Mouse (Mus musculus): ENCODE measurements around the gene Postn. TPM values are rescaled to one million over a fixed set of nuclear protein-coding genes. Genes with fewer than 3 reads are reported as not detected.

Gene Postn
- 1.1 and 2.8 TPM in 2 replicates for total RNA-seq (2012; rRNA removed)

GRCm38 (mm10) chr3:54360897-54361296 lies at the start of gene Postn:
Gene Postn, plus strand, starts transcription at chr3:54361109.
- DNase-seq (ENCODE audit: low read depth, low spot score), result no peak
- Histone ChIP-seq H3K9ac (ENCODE audit: insufficient read depth, low read depth, low read length, poor library complexity, severe bottlenecking) (no peak within 1 kb of the TSS), H3K4me3 (ENCODE audit: insufficient read depth in 1 of 2, low read depth in 1 of 2, low read length in 2 of 2, poor library complexity in 1 of 2, severe bottlenecking in 1 of 2) (no peak within 1 kb of the TSS), H3K9me3 (ENCODE audit: control insufficient read depth, insufficient read depth, low read depth, low read length) (no peaks in the 10 kb centered on the region), H3K27ac (ENCODE audit: insufficient read depth, low read depth, low read length, poor library complexity, severe bottlenecking) (no peak within 1 kb of the TSS), H3K36me3 (ENCODE audit: control insufficient read depth, insufficient read depth, low read length, poor library complexity, severe bottlenecking) (no peaks in the 10 kb centered on the region), H3K4me1 (ENCODE audit: control insufficient read depth in 2 of 2, insufficient read depth in 2 of 2, low read length in 2 of 2, poor library complexity in 1 of 2) (no peaks in the 10 kb centered on the region)
- TF ChIP-seq ZC3H11A (IDR thresholded peaks at IDR 0.05; ENCODE audit: borderline replicate concordance, low read depth, low read length) (no peak), MAFK (IDR thresholded peaks at IDR 0.05; ENCODE audit: insufficient read depth, low read depth, low read length) (no peak), CHD2 (IDR thresholded peaks at IDR 0.05; ENCODE audit: low read depth, low read length) (no peak), HCFC1 (IDR thresholded peaks at IDR 0.05; ENCODE audit: borderline replicate concordance, insufficient read depth, low read length) (no peak), ZNF384 (IDR thresholded peaks at IDR 0.05; ENCODE audit: low read depth, low read length) (no peak)
- in situ Hi-C loops (cut with MboI; ENCODE audit: low sequenced_read_pairs in 2 of 2, unreplicated experiment in 2 of 2), result no loop called here

- no peaks in the 10 kb centered on the region for H3K9me3 ChIP-seq (ENCODE audit: control insufficient read depth, insufficient read depth, low read depth, low read length)
- H3K4me3 ChIP-seq (ENCODE audit: insufficient read depth in 1 of 2, low read depth in 1 of 2, low read length in 2 of 2, poor library complexity in 1 of 2, severe bottlenecking in 1 of 2), result no peak overlapping the region
- H3K27ac ChIP-seq (ENCODE audit: insufficient read depth, low read depth, low read length, poor library complexity, severe bottlenecking), result no peak overlapping the region
- DNase-seq (ENCODE audit: low read depth, low spot score), result no peak
- no peaks in the 10 kb centered on the region for H3K4me1 ChIP-seq (ENCODE audit: control insufficient read depth in 2 of 2, insufficient read depth in 2 of 2, low read length in 2 of 2, poor library complexity in 1 of 2)
- TF ChIP-seq CHD2 (IDR thresholded peaks at IDR 0.05; ENCODE audit: low read depth, low read length), result no peak
- no peak for TF ChIP-seq ZNF384 (IDR thresholded peaks at IDR 0.05; ENCODE audit: low read depth, low read length)
- H3K9ac ChIP-seq (ENCODE audit: insufficient read depth, low read depth, low read length, poor library complexity, severe bottlenecking), result no peak overlapping the region
- no peaks in the 10 kb centered on the region for H3K36me3 ChIP-seq (ENCODE audit: control insufficient read depth, insufficient read depth, low read length, poor library complexity, severe bottlenecking)
- in situ Hi-C loops (cut with MboI; ENCODE audit: low sequenced_read_pairs in 2 of 2, unreplicated experiment in 2 of 2), result no loop called here
Measured at GRCm38 (mm10) chr3:54314055-54314454, 46.9 kb upstream of the Postn start.

- Histone ChIP-seq H3K9me3 (ENCODE audit: control insufficient read depth, insufficient read depth, low read depth, low read length) (no peaks in the 10 kb centered on the region), H3K9ac (ENCODE audit: insufficient read depth, low read depth, low read length, poor library complexity, severe bottlenecking) (no peak overlapping the region), H3K36me3 (ENCODE audit: control insufficient read depth, insufficient read depth, low read length, poor library complexity, severe bottlenecking) (no peaks in the 10 kb centered on the region), H3K4me1 (ENCODE audit: control insufficient read depth in 2 of 2, insufficient read depth in 2 of 2, low read length in 2 of 2, poor library complexity in 1 of 2) (no peaks in the 10 kb centered on the region), H3K4me3 (ENCODE audit: insufficient read depth in 1 of 2, low read depth in 1 of 2, low read length in 2 of 2, poor library complexity in 1 of 2, severe bottlenecking in 1 of 2) (no peak overlapping the region), H3K27ac (ENCODE audit: insufficient read depth, low read depth, low read length, poor library complexity, severe bottlenecking) (no peak overlapping the region)
- in situ Hi-C loops (cut with MboI; ENCODE audit: low sequenced_read_pairs in 2 of 2, unreplicated experiment in 2 of 2), result loop anchor here in 1 of 2 experiments (10.0 kb wide), 1 partner anchor 172 kb away; no protein-coding TSS in a partner anchor
- TF ChIP-seq HCFC1 (IDR thresholded peaks at IDR 0.05; ENCODE audit: borderline replicate concordance, insufficient read depth, low read length) (no peak), CHD2 (IDR thresholded peaks at IDR 0.05; ENCODE audit: low read depth, low read length) (no peak), MAFK (IDR thresholded peaks at IDR 0.05; ENCODE audit: insufficient read depth, low read depth, low read length) (no peak), ZC3H11A (IDR thresholded peaks at IDR 0.05; ENCODE audit: borderline replicate concordance, low read depth, low read length) (peak; percentile 48; the same call in 1 of the 2 replicates), ZNF384 (IDR thresholded peaks at IDR 0.05; ENCODE audit: low read depth, low read length) (no peak)
- peak; percentile 36 for DNase-seq (ENCODE audit: low read depth, low spot score)
Measured at GRCm38 (mm10) chr3:54352891-54353652, 7.8 kb upstream of the Postn start.

GRCm38 (mm10) chr3:54357561-54357960 lies 3.3 kb upstream of the Postn start:
- TF ChIP-seq MAFK (IDR thresholded peaks at IDR 0.05; ENCODE audit: insufficient read depth, low read depth, low read length), result no peak
- no peak for TF ChIP-seq CHD2 (IDR thresholded peaks at IDR 0.05; ENCODE audit: low read depth, low read length)
- TF ChIP-seq ZC3H11A (IDR thresholded peaks at IDR 0.05; ENCODE audit: borderline replicate concordance, low read depth, low read length), result no peak
- no peaks in the 10 kb centered on the region for H3K36me3 ChIP-seq (ENCODE audit: control insufficient read depth, insufficient read depth, low read length, poor library complexity, severe bottlenecking)
- no peak overlapping the region for H3K27ac ChIP-seq (ENCODE audit: insufficient read depth, low read depth, low read length, poor library complexity, severe bottlenecking)
- no peak for DNase-seq (ENCODE audit: low read depth, low spot score)
- H3K9me3 ChIP-seq (ENCODE audit: control insufficient read depth, insufficient read depth, low read depth, low read length), result no peaks in the 10 kb centered on the region
- in situ Hi-C loops (cut with MboI; ENCODE audit: low sequenced_read_pairs in 2 of 2, unreplicated experiment in 2 of 2), result loop anchor here in 1 of 2 experiments (10.0 kb wide), 1 partner anchor 167 kb away; no protein-coding TSS in a partner anchor
- H3K9ac ChIP-seq (ENCODE audit: insufficient read depth, low read depth, low read length, poor library complexity, severe bottlenecking), result no peak overlapping the region
- H3K4me3 ChIP-seq (ENCODE audit: insufficient read depth in 1 of 2, low read depth in 1 of 2, low read length in 2 of 2, poor library complexity in 1 of 2, severe bottlenecking in 1 of 2), result no peak overlapping the region
- no peaks in the 10 kb centered on the region for H3K4me1 ChIP-seq (ENCODE audit: control insufficient read depth in 2 of 2, insufficient read depth in 2 of 2, low read length in 2 of 2, poor library complexity in 1 of 2)

Data from ES-E14 (cell line).